Mouse (Mus musculus) ES-E14 (cell line): ENCODE results near the gene Tent5c.

Experiments
- CHD2 ChIP-seq: IDR thresholded peaks from 2 replicates; pipeline ENCODE4 v1.6.1; 2014; ENCODE audit warnings: mild to moderate bottlenecking, low read depth, low read length, inconsistent platforms
- HCFC1 ChIP-seq: IDR thresholded peaks from 2 replicates; pipeline ENCODE4 v1.6.1; 2012; ENCODE audit warnings: low read length, inconsistent platforms, borderline replicate concordance; ENCODE audit not compliant: insufficient read depth
- MAFK ChIP-seq: IDR thresholded peaks from 2 replicates; pipeline ENCODE4 v1.6.1; 2014; ENCODE audit warnings: mild to moderate bottlenecking, low read depth, low read length, inconsistent platforms; ENCODE audit not compliant: insufficient read depth
- ZC3H11A ChIP-seq: IDR thresholded peaks from 2 replicates; pipeline ENCODE4 v1.6.1; 2012; ENCODE audit warnings: low read depth, mild to moderate bottlenecking, inconsistent platforms, low read length, borderline replicate concordance

DNA sequence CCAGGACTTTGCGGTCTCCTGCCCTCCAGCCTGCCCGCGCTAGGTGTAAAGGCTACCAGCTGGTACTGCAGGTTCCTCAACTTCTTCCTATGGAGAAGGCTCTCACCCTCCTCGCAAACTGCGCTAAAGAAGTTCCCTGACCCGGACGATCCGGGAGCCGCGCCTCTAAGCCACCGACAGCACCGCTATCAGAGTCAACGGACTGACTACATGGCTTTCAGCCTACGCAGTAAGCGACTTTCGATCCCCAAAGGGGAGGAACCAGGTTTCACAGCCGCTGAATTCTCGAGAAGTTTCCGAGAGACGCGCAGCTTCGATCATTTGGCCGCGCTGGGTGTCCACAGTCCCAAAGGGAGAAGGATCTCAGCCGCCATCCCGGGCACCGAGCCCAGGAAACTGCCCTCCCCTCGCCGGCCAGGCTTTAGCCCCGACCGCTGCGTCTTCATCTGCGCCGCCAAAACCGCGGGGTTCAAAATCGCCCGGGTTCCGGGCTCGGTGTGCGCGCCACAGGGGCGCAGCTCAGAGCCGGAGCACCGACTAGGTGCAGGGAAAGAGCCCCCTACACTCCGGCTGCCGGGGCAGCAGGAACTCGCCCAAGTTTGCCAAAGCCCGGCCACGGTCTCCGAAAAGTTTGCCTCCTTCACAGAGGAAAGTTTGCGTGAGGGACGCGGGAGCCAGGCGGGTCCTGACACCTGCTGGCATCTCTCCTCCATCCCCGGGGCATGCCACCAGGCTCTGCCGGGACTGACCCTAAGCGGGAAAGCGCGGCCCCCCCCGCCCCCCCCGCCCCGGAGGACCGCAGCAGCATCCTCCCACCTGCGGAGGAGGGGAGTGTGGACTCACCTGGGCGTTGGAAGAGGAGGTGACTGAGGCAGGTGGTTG is 632 bp downstream of the Tent5c start:
- no peak for TF ChIP-seq ZC3H11A
- no peak for TF ChIP-seq MAFK
- no peak for TF ChIP-seq HCFC1
- TF ChIP-seq CHD2 = no peak
